Mouse (Mus musculus): Measurements from ENCODE around the gene Olfr657.

Gene Olfr657

GRCm38 (mm10) chr7:104624494-104624893 lies at the start of gene Olfr657:
Gene Olfr657, plus strand, starts transcription at chr7:104624794.
- in situ Hi-C loops (cut with MboI, MseI) = no loop called here

GRCm38 (mm10) chr7:104577014-104577413 lies 47.6 kb upstream of the Olfr657 start, which contains the start of gene Olfr653:
Gene Olfr653, plus strand, starts transcription at chr7:104577314.
- in situ Hi-C loops (cut with MboI, MseI) = loop anchor here (25.0 kb wide), 1 partner anchor 365 kb away; the partner anchor contains the start of gene Trim6

DNA sequence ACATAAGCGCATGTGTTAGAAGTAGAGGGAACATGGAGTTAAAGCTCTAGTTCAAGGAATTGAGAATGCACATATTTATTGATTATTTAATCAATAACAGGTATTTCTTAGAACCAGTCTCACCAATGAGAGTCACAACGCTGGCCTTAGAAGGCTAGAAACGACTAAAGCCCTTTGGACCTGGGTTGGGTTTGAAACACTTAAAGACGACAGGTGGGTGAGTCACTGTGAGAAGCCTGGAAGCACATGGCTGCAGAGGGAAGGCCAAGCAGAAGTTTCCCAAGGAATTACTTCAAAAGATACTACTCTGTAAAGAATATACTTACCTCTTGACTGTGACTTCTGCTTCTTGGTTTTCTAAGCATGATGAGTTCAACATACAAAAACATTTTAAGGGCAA lies 43.7 kb upstream of the Olfr657 start:
- in situ Hi-C loops (cut with MboI, MseI) = loop anchor here (25.0 kb wide), 1 partner anchor 369 kb away; the partner anchor contains the start of gene Trim6

- in situ Hi-C loops (cut with MboI, MseI) = loop anchor here (25.0 kb wide), 1 partner anchor 369 kb away; the partner anchor contains the start of gene Trim6
These were observed 43.2 kb upstream of the Olfr657 start for GRCm38 (mm10) chr7:104581429-104581828.

- in situ Hi-C loops (cut with MboI, MseI) = loop anchor here (25.0 kb wide), 1 partner anchor 374 kb away; the partner anchor contains the start of gene Trim6
These were observed 37.9 kb upstream of the Olfr657 start, which contains the start of gene Olfr654 for GRCm38 (mm10) chr7:104586725-104587124. Gene Olfr654, plus strand, starts transcription at chr7:104587025.

DNA sequence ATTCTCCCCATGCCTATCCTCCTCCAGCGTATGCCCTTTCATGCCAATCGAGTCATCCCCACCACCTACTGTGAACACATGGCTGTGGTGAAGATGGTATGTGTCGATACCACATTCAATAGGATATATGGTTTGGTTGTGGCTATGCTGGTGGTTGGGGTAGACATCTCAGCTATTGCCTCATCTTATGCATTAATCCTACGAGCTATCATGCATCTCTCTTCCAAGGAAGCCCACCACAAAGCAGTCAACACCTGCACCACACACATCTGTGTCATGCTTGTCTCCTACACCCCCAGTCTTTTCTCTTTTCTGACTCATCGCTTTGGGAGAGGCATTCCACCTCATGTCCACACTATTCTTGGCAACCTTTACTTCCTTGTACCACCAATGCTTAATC lies 36.3 kb upstream of the Olfr657 start:
- in situ Hi-C loops (cut with MboI, MseI) = loop anchor here (25.0 kb wide), 1 partner anchor 376 kb away; the partner anchor contains the start of gene Trim6

GRCm38 (mm10) chr7:104601679-104602078 lies 22.9 kb upstream of the Olfr657 start, which contains the start of gene Olfr655:
Gene Olfr655, minus strand, starts transcription at chr7:104601779.
- in situ Hi-C loops (cut with MboI, MseI) = loop anchor here (5.0 to 10.0 kb wide), 2 partner anchors 149 to 227 kb away; no protein-coding TSS in a partner anchor

GRCm38 (mm10) chr7:104603173-104603572 lies 21.4 kb upstream of the Olfr657 start:
- in situ Hi-C loops (cut with MboI, MseI) = loop anchor here (5.0 to 10.0 kb wide), 2 partner anchors 151 to 228 kb away; no protein-coding TSS in a partner anchor

DNA sequence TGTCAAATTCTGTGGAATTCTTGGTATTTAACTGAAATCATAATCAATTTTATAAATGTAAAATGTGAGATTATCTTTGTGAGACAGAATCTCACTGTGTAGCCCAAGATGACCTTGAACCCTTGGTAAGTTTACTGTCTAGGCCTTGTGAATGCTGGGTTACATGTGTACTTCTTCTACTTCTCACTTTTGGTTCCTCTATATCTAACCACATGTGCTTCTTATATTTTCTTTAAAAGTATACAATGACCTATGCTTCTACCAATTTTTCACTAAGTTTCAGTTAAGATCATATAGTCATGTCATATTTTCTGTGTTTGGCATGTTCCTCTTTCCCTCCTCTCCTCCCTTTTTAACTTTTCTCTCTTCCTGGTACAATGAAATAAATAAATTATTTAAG lies 19.9 kb upstream of the Olfr657 start:
- in situ Hi-C loops (cut with MboI, MseI) = loop anchor here (5.0 to 10.0 kb wide), 2 partner anchors 152 to 230 kb away; no protein-coding TSS in a partner anchor

DNA sequence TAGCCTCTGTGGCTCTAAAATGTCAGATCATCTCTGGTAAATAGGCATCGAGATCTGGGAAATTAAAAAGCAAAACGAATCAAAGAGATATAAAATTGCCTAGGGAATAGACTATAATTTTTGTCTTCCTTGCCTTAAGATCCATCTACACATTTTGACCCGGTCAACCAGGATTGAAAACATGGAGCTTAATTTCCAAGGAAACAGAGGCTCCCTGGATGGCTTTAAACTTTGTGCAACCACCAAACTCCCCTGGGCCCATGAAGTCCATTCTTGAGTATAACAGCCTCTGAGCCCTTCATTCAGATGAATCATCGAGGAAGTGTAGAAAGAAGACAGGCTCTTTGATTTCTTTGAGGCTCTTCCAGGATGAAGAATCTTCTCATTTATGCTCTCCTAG lies 10.9 kb upstream of the Olfr657 start, which contains the start of gene Olfr656:
Olfr656 (plus strand) TSS at position 301 of the 400 bp plus-strand sequence.
- in situ Hi-C loops (cut with MboI, MseI) = no loop called here

- in situ Hi-C loops (cut with MboI, MseI) = no loop called here
These were observed 22.4 kb downstream of the Olfr657 start, which contains the start of gene Olfr658 for GRCm38 (mm10) chr7:104646841-104647482. Gene Olfr658, minus strand, starts transcription at chr7:104647305.

GRCm38 (mm10) chr7:104666453-104666852 lies 41.9 kb downstream of the Olfr657 start, which contains the start of gene Olfr659:
Gene Olfr659, plus strand, starts transcription at chr7:104666753.
- in situ Hi-C loops (cut with MboI, MseI) = no loop called here

DNA sequence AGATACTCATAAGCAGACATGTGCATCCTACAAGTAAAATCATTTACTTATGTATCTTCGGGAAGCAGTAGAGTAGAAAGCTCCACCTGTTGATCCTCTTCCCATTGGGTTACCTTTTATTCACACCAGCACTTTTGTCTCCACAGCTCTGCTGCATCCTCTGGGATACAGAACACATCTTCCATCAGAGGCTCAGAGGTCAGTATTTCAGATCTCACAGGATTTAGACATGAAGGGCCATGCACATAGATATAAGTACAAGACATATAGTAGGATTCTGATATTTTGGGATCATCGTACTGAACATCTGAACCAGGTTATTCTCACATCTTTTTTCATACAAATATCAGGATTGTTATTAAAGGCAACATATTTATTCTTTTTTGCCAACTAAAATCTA lies 61.6 kb downstream of the Olfr657 start, which contains the start of gene Olfr661:
Olfr661 (plus strand) TSS at position 301 of the 400 bp plus-strand sequence.
- in situ Hi-C loops (cut with MboI, MseI) = no loop called here

Measured in T-helper 2 cell (primary cell).